In genomic region chr9:14574760-14575399, GRCm38 (mm10) we compare ENCODE assay signal across 8 mouse cellular contexts.
DNase-seq lines count a peak whose midpoint lies in the region; ATAC-seq and TF ChIP-seq lines count a peak whose summit lies in the region.

No protein-coding gene starts in this region.

- H3K36me3 ChIP-seq in embryonic facial prominence, embryonic 14.5 days (ENCODE audit: control insufficient read depth, insufficient read depth, low read length), result peaks cover 62% of the 10 kb centered on the region
- H3K36me3 ChIP-seq in kidney, postnatal 0 days (ENCODE audit: insufficient read depth, low read length), result peaks cover 22% of the 10 kb centered on the region

- H3K27ac ChIP-seq in embryonic facial prominence, embryonic 14.5 days (replicated peaks; ENCODE audit: low read depth, low read length), result peak overlapping the region; percentile 55
- peak overlapping the region; percentile 31 for H3K27ac ChIP-seq in kidney, postnatal 0 days

- no peaks in the 10 kb centered on the region for H3K27me3 ChIP-seq in embryonic facial prominence, embryonic 14.5 days (replicated peaks; ENCODE audit: control insufficient read depth, insufficient read depth, low read length)
- no peaks in the 10 kb centered on the region for H3K27me3 ChIP-seq in kidney, postnatal 0 days (ENCODE audit: insufficient read depth, low read length)

- H3K9me3 ChIP-seq in embryonic facial prominence, embryonic 14.5 days (ENCODE audit: control insufficient read depth, low read length), result no peaks in the 10 kb centered on the region
- H3K9me3 ChIP-seq in kidney, postnatal 0 days (replicated peaks; ENCODE audit: low read length), result no peaks in the 10 kb centered on the region

- no peak overlapping the region for H3K4me2 ChIP-seq in embryonic facial prominence, embryonic 14.5 days (ENCODE audit: low read depth, low read length)
- H3K4me2 ChIP-seq in kidney, postnatal 0 days (ENCODE audit: low read length), result no peak overlapping the region

- WGBS in embryonic facial prominence, embryonic 14.5 days, result 62% methylated on average over 12 of the region's 12 CpGs
- 45% methylated on average over 12 of the region's 12 CpGs for WGBS in kidney, postnatal 0 days

- H3K4me1 ChIP-seq in embryonic facial prominence, embryonic 14.5 days (ENCODE audit: control insufficient read depth, insufficient read depth, low read length), result no peaks in the 10 kb centered on the region
- H3K4me1 ChIP-seq in kidney, postnatal 0 days (replicated peaks; ENCODE audit: insufficient read depth, low read length), result no peaks in the 10 kb centered on the region; the same call in 1 of the 2 replicates

- ATAC-seq in embryonic facial prominence, embryonic 14.5 days (ENCODE audit: low read depth), result peak; percentile 90
- ATAC-seq in kidney, postnatal 0 days (replicated peaks; ENCODE audit: low FRiP score, low read depth), result peak; percentile 69
- ATAC-seq in neutrophil, adult 5-6 weeks (ENCODE audit: extremely low read depth, insufficient number of reproducible peaks, low FRiP score, poor library complexity, severe bottlenecking), result 0 out of 2 replicates have a peak, but pooled peaks have one; percentile 1

- peak; percentile 38 to 46 for DNase-seq in layer of hippocampus, postnatal 10 days (ENCODE audit: low spot score in 2 of 2)
- DNase-seq in layer of hippocampus, adult 11-12 months (ENCODE audit: low spot score), result no peak
- DNase-seq in embryonic facial prominence, embryonic 14.5 days (ENCODE audit: low spot score), result peak; percentile 80
- peak; percentile 42 for DNase-seq in kidney, postnatal 0 days (ENCODE audit: low spot score)
- DNase-seq in urinary bladder, adult 18-20 months (ENCODE audit: low spot score in 2 of 2), result no peak
- DNase-seq in frontal cortex, postnatal 14 days (ENCODE audit: low spot score in 2 of 2), result no peak
- DNase-seq in embryo, embryonic 10 days (ENCODE audit: low spot score), result no peak

- no peak for TF ChIP-seq CTCF in kidney, postnatal 0 days (IDR thresholded peaks at IDR 0.05; ENCODE audit: low read depth)

- no peak overlapping the region for H3K9ac ChIP-seq in embryonic facial prominence, embryonic 14.5 days (ENCODE audit: low read depth, low read length)
- H3K9ac ChIP-seq in kidney, postnatal 0 days (ENCODE audit: low read depth, low read length), result no peak overlapping the region

- no peak overlapping the region for H3K4me3 ChIP-seq in embryonic facial prominence, embryonic 14.5 days (ENCODE audit: low read depth, low read length)
- H3K4me3 ChIP-seq in kidney, postnatal 0 days (replicated peaks; ENCODE audit: low read depth, low read length), result no peak overlapping the region

Comparison
In these comparisons a context has a peak if more than half of its experiments do, and no peak if none do; other contexts are left out.
1. DNase-seq: peak in layer of hippocampus, postnatal 10 days (2 of 2), embryonic facial prominence, embryonic 14.5 days (single experiment) and kidney, postnatal 0 days (single experiment); none in layer of hippocampus, adult 11-12 months (single experiment), urinary bladder, adult 18-20 months (0 of 2), frontal cortex, postnatal 14 days (0 of 2) and embryo, embryonic 10 days (single experiment).
2. ATAC-seq: peak in every context shown above with its lines; median percentile 90 in embryonic facial prominence, embryonic 14.5 days; 69 in kidney, postnatal 0 days; 1 in neutrophil, adult 5-6 weeks.